Mouse (Mus musculus) liver, adult 2 months (tissue): ENCODE data around the gene Bcas2.

ENCODE experiments used
- CTCF ChIP-seq: fragments of 200-500 bp; IDR thresholded peaks from 2 replicates; pipeline ENCODE4 v1.5.1; 2011; ENCODE audit warnings: low read depth, low read length, control low read depth
- POLR2A ChIP-seq: fragments of 200-500 bp; IDR thresholded peaks from 2 replicates; pipeline ENCODE4 v1.6.1; 2011; ENCODE audit warnings: low read length, control low read depth; ENCODE audit not compliant: insufficient read depth; ENCODE audit errors: extremely low read depth

- no peak for TF ChIP-seq CTCF
- no peak for TF ChIP-seq POLR2A
These were observed 26.1 kb upstream of the Bcas2 start for GRCm38 (mm10) chr3:103145336-103145735.
